Mouse (Mus musculus): ENCODE results near the gene Itpk1. TPM values are rescaled to one million over a fixed set of nuclear protein-coding genes. Genes with fewer than 3 reads are reported as not detected.
A peak's percentile ranks its signal among the peaks of the same experiment; 100 is the strongest.

Itpk1 gene
- polyA plus RNA-seq, 2 experiments from 2014 or later, result 16.2 to 18.4 TPM

DNA sequence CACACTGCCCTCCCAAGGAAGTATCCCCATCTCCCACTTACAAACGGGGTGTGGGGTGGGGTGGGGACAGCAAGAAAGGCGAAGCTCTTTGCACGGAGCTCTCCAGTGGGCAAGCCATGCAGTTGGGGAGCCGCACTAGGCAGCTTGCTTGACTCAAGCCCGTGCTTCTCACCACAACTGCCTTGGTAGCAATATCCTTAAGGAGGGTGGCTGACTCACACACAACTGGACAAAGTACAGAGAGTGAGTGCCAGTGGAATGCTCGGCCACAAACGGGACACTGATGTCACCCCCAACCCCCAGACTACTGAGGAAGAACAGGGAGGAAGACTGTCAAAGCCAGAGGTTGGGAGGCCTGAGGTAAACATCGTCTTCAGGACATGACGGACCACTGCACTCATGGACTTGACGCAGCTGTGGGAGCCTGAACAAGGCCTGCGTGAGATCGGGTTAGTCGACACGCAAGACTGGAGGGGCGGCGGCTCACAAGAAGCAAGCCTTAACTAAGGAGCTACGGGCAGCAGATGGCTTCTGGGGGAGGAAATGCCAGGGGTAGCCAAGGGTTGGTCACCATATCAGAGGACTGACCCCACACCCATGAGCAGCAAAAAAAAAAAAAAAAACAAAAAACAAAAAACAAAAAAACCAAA, 113.9 kb downstream of the Itpk1 start:
- no peak for ATAC-seq

DNA sequence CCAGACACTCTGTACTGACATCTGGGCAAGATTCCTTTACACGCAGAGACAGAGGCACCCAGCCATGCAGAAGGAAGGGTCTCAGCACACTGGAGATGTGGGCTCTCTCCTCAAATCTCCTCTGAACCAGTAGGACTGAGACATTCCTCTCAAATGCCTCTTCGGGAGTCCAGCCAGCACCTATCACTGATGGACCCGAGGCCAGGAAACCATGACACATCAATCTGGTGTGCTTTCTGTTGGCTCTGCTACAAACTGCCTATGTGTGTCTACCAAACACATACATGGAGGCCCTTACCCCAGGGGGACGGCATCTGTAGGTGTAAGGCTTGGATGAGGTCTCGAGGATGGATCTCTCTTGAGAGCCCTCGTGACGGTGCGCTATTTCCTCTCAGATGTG, 117.6 kb downstream of the Itpk1 start:
- ATAC-seq, result no peak

DNA sequence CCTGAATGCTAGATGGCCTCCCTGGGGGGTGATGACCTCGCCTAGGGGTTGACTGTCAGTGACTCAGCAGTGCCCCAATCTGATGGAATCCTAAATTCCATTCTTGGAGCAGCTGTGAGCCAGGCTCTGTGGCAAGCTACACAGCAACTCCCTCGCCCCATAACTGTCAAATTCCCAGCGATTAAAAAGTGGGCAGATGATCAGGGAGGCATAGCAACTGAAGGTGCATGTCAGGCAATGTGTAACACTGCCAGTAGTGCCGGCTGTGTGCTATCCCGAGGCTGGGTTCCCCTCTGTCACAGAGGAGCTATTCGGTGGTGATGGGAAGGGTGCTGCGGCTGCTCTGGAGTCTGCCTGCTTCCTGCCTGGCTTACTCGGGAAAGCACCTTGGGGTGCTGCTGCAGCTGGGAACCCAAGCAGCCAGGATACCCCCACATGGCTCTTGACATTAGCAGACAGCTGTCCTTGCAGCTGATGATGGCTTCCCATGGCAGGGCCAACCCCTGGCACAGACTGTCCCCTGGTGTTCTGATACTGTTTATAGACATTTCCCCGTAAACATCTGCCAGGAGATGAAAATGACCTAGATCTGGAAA, 118.3 kb downstream of the Itpk1 start:
- no peak for ATAC-seq

GRCm38 (mm10) chr12:102585390-102585789, 119.3 kb downstream of the Itpk1 start:
- ATAC-seq, result no peak

DNA sequence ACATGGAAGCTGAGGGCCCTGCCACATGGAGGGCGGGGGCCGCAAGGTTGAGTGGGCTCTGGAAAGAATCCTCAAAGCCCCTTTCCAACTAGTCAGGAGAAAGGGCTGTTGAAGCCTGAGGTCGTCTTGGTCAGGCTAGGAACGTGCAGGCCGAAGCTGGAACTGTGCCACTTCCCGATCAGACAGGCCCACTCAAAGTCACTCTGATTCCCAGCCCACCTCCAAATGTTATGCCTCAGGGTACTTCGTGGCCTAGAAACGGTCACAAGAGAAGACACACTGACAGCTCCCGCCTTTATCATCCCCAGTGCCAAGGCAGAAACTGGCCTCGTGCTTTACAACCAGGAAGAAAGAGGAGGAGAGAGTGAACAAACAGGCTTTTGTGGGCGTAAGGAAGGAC, 122.3 kb downstream of the Itpk1 start:
- ATAC-seq, result no peak

- ATAC-seq, result peak; percentile 72
Measured at GRCm38 (mm10) chr12:102581579-102582196, 123.0 kb downstream of the Itpk1 start.

DNA sequence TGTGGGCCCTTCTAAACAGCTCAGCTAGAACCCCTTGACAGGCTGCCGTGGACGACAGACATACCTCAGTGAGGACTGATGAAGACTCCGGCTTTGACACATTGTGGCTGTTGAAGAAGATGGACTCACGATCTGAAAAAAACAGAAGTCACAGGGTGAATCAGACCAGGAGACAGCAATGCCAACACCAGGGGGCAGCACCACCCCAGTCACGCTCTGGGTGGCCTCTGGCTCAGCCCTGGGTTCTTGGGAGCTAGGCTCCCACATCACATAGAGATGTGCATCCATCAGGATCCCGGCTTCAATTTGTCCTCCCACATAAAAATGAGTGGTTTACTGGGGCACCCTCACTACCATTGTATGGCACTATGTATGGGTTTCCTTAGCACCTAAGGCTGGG, 125.7 kb downstream of the Itpk1 start:
- ATAC-seq, result no peak

GRCm38 (mm10) chr12:102576659-102577398, 127.9 kb downstream of the Itpk1 start:
- no peak for ATAC-seq

- ATAC-seq, result no peak
Measured at GRCm38 (mm10) chr12:102575541-102576329, 129.0 kb downstream of the Itpk1 start.

GRCm38 (mm10) chr12:102573036-102573435, 131.7 kb downstream of the Itpk1 start:
- ATAC-seq, result no peak

GRCm38 (mm10) chr12:102571666-102572065, 133.1 kb downstream of the Itpk1 start:
- ATAC-seq, result no peak

GRCm38 (mm10) chr12:102570734-102571133, 134.0 kb downstream of the Itpk1 start:
- ATAC-seq, result no peak

- no peak for ATAC-seq
Measured at GRCm38 (mm10) chr12:102570111-102570510, 134.6 kb downstream of the Itpk1 start.

DNA sequence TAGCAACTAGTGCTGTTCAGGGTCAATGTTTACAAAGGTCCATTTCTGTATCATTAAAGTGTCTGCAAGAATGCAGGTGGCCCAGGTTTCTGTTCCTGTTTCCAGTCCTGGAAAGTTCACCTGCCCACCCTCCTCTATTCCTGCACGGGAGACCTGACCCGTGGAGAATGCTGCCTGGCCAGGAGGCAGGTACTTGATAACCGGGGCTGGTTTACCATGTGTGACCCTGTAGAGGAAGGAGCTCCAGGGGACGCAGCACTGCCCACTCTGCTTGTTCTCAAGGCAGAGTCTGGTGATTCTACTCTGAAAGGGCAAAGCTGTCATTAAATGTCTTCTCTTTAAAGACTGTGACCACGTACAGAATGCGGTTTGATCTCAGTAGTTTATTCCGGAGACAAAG, 136.5 kb downstream of the Itpk1 start:
- ATAC-seq, result no peak

GRCm38 (mm10) chr12:102566951-102567350, 137.8 kb downstream of the Itpk1 start:
- ATAC-seq, result no peak

DNA sequence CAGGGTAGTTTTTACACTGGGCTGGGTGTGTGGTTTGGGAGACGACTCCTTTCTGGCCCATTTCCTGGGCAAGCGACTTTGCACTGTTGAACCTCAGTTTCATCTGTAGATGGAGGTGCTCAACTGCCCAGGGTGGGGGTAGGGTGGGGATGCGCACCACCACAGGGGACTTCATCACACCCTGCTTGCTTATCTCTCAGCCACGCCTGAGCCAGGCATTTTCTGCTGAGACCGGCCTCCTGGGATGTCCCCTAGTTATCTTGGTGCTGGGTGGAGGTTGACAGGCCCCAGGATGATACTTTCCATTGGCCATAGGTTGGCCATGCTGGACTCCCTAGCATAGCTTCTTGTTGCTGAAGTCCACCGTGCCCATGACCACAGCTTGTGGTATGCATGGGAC, 139.6 kb downstream of the Itpk1 start:
- ATAC-seq, result no peak

DNA sequence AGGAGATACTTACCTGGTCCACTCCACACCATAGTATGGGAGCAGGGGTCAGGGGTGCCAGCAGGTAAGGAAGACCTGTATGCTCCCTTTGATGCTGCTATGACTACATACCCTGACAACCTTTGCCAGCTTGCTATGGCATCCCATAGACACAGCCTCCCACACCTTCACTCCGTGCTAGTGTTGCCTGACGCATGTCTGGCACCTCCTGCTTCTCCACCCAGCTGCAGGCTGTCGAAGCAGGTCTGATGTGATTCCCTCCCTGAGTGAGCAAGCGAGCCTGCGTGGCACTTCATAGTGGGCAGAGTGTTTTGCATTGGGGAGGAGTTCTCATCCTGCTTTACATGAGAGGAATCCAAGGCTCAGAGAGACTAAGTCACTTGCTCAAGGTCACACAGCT, 147.4 kb downstream of the Itpk1 start:
- no peak for ATAC-seq

DNA sequence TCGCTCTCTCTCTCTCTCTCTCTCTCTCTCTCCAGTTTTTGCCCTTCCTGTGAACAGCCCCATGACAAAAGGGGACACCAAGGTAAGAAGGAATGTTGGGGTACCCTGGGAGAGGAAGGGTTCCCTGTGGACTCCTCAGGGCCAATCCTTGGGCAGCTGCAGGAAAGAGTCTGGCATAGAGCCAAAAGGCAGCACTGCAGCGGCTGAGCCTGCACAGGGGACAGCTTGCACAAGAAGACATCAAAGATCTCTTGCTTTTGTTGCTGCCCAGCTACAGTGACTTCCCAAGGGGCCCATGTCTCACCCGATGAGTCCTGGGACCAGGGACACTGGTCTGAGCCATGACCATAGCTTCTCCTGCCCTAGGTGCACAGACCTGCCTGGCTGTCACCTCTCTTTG, 148.9 kb downstream of the Itpk1 start:
- ATAC-seq, result no peak

- no peak for ATAC-seq
Measured at GRCm38 (mm10) chr12:102554721-102555516, 149.8 kb downstream of the Itpk1 start, which contains the start of gene Chga. Chga (plus strand) TSS chr12:102554969.

DNA sequence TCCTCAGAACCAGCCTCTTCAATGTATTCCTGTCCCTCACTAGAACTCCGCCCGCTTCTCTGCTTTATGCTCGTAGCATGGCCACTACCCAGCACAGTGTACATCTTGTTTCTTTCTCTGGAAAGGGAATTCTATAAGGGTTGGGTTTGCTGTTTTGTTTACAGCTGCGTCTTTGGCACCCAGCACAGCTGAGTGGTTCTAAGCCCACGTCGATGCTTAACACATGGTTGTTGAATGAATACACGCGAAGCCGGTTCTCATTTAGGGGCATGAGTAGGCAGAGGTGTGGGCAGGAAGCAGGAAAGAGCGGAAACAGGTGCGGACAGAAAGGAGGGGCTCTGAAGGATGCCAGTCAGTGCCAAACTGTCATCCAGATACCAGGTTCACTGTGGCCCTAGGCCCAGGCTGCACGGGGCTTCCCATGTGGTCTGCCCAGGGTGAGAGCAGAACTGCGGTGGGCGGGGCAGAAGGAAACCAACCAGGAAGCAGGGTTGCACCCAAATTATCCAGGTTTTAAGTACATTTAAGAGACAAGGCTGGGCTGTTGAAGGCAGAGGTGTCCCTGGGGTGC, 150.9 kb downstream of the Itpk1 start:
- ATAC-seq, result no peak

GRCm38 (mm10) chr12:102552001-102552400, 152.7 kb downstream of the Itpk1 start:
- ATAC-seq, result no peak
